Mouse (Mus musculus) midbrain, embryonic 12.5 days (tissue): ENCODE data around the gene Gm266. TPM values are rescaled to one million over a fixed set of nuclear protein-coding genes. Genes with fewer than 3 reads are reported as not detected.
A peak's percentile ranks its signal among the peaks of the same experiment; 100 is the strongest.

Experiments
- ATAC-seq: fragments of 200-750 bp; cut with Nextera tagmentation; 2 replicates; pipeline ENCODE4 v1.8.0; 2017; ENCODE audit warnings: low read depth, moderate TSS enrichment, moderate library complexity; ENCODE audit not compliant: low FRiP score
- H3K27ac ChIP-seq: fragments of 300-500 bp; sonication (generic); replicated peaks from 2 replicates; pipeline ENCODE4 v1.5.1; 2016; ENCODE audit warnings: mild to moderate bottlenecking
- H3K27me3 ChIP-seq: fragments of 300-500 bp; sonication (generic); 2 replicates; pipeline ENCODE4 v1.6.1; 2016; ENCODE audit warnings: mild to moderate bottlenecking
- H3K36me3 ChIP-seq: fragments of 300-500 bp; sonication (generic); 2 replicates; pipeline ENCODE4 v1.6.1; 2016
- H3K4me1 ChIP-seq: fragments of 300-500 bp; sonication (generic); 2 replicates; pipeline ENCODE4 v1.6.1; 2016
- H3K4me2 ChIP-seq: fragments of 300-500 bp; sonication (generic); replicated peaks from 2 replicates; pipeline ENCODE4 v1.6.1; 2016; ENCODE audit warnings: mild to moderate bottlenecking, moderate library complexity
- H3K4me3 ChIP-seq: fragments of 300-500 bp; sonication (generic); 2 replicates; pipeline ENCODE4 v1.5.1; 2016; ENCODE audit warnings: mild to moderate bottlenecking
- H3K9ac ChIP-seq: fragments of 300-500 bp; sonication (generic); replicated peaks from 2 replicates; pipeline ENCODE4 v1.6.1; 2016; ENCODE audit warnings: mild to moderate bottlenecking, moderate library complexity
- H3K9me3 ChIP-seq: fragments of 300-500 bp; sonication (generic); 2 replicates; pipeline ENCODE4 v1.6.1; 2016; ENCODE audit warnings: mild to moderate bottlenecking
- WGBS: fragments of 180-500 bp; shearing (Covaris S2); methylation state at CpG from one replicate; pipeline ENCODE4 v1.1.7; 2016; 5-methylcytosine and 5-hydroxymethylcytosine counted together
- polyA plus RNA-seq: library from polyadenylated mRNA; unstranded; fragments of >200 nt; fragmentation: Nextera tagmentation; extraction: Ambion mirVana; gene quantifications from 2 replicates; pipeline ENCODE4 v1.2.1, GENCODE M21; 2016

The Gm266 gene
- 2.3 and 3.5 TPM in 2 replicates for polyA plus RNA-seq

GRCm38 (mm10) chr12:111485652-111486306, at the start of gene Gm266:
TSS of gene Gm266 (minus strand) at chr12:111485823.
- H3K36me3 ChIP-seq = no peaks in the 10 kb centered on the region
- WGBS = under 1% methylated on average over 34 of the region's 58 CpGs
- H3K4me2 ChIP-seq = peak within 1 kb of the TSS; percentile 62
- peak within 1 kb of the TSS; percentile 43 for H3K4me3 ChIP-seq
- H3K27ac ChIP-seq = no peak within 1 kb of the TSS
- peak; percentile 81 for ATAC-seq
- no peaks in the 10 kb centered on the region for H3K9me3 ChIP-seq
- H3K27me3 ChIP-seq = peaks cover 68% of the 10 kb centered on the region
- peaks cover 27% of the 10 kb centered on the region for H3K4me1 ChIP-seq
- H3K9ac ChIP-seq = peak within 1 kb of the TSS; percentile 51

GRCm38 (mm10) chr12:111535281-111535680, 49.7 kb upstream of the Gm266 start:
- Histone ChIP-seq H3K4me1 (peaks cover 22% of the 10 kb centered on the region), H3K36me3 (peaks cover 11% of the 10 kb centered on the region), H3K9me3 (no peaks in the 10 kb centered on the region), H3K27me3 (no peaks in the 10 kb centered on the region), H3K4me3 (no peak overlapping the region), H3K27ac (no peak overlapping the region), H3K9ac (no peak overlapping the region), H3K4me2 (no peak overlapping the region)
- 71% methylated on average over 6 of the region's 6 CpGs for WGBS
- ATAC-seq = no peak

DNA sequence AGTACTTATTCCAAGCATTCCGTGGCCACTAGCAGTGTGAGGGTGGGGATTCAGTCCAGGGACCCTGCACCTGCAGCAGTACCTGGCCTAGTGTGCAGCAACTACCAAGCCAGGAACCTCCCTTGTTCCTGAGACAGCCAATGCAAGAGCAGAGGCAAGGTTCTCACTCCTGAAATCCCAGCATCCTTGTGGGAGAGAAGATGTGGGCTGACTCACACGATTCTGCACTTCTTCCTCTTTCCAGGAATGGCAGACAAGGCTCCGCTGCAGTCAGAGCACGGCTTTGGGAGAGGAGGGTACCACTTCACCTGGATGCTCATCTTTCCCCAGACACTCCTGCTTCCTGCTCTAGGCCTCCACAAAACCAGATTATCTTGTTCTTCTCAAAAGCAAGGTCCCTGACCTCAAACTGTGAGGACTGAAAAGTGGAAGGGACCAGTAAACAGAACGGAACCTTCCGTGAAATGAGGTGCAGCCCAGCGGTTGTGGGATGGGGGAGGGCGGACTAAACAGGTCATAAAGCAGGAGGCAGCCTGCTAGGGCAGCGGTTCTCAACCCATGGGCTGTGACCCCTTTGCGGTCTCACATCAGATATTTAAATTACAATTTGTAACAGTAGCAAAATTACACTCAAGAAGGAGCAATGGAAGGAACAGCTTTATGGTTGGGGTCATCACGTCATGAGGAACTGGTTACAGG, 47.6 kb upstream of the Gm266 start:
- H3K4me3 ChIP-seq = no peak overlapping the region
- no peak overlapping the region for H3K4me2 ChIP-seq
- no peak for ATAC-seq
- H3K9me3 ChIP-seq = no peaks in the 10 kb centered on the region
- H3K4me1 ChIP-seq = peaks cover 10% of the 10 kb centered on the region
- no peaks in the 10 kb centered on the region for H3K36me3 ChIP-seq
- no peak overlapping the region for H3K27ac ChIP-seq
- no peak overlapping the region for H3K9ac ChIP-seq
- WGBS = 71% methylated on average over 11 of the region's 11 CpGs
- no peaks in the 10 kb centered on the region for H3K27me3 ChIP-seq

GRCm38 (mm10) chr12:111529192-111529591, 43.6 kb upstream of the Gm266 start:
- Histone ChIP-seq H3K36me3 (no peaks in the 10 kb centered on the region), H3K4me2 (no peak overlapping the region), H3K9me3 (no peaks in the 10 kb centered on the region), H3K4me1 (no peaks in the 10 kb centered on the region), H3K4me3 (no peak overlapping the region), H3K9ac (no peak overlapping the region), H3K27ac (no peak overlapping the region), H3K27me3 (no peaks in the 10 kb centered on the region)
- 29% methylated on average over 8 of the region's 8 CpGs for WGBS
- ATAC-seq = no peak

DNA sequence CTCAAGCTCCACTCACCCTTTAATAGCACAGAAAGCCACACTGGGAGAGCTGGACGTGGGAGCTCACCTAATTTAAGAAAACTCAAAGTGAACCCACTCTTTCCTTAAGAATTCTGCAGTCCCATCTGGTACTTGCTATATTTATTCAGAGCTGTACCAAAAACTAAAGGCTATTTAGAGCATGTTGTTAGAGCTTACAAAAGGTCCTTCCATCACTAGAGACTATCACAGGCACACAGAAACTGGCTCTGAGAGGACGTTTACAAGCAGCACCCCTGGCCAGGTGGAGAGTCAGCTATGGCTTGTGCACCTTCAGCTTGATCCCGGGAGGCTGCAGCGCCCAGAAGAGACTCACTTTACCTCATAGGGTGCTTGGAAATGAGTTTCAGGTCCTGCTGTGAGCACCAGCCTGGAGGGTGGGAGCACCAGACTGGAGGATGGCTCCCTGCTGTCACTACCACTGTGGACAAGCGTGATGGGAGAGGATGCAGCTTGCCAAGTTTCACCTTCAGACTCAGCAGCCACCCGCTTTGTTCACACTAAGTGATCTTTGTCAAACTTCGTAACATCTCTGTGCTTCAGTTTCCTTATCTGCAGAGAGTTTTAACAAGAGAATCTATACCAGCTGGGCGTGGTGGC, 42.1 kb upstream of the Gm266 start:
- no peaks in the 10 kb centered on the region for H3K4me1 ChIP-seq
- H3K36me3 ChIP-seq = no peaks in the 10 kb centered on the region
- no peak overlapping the region for H3K27ac ChIP-seq
- no peak overlapping the region for H3K9ac ChIP-seq
- peaks cover 5% of the 10 kb centered on the region; the same call in 1 of the 2 replicates for H3K9me3 ChIP-seq
- no peaks in the 10 kb centered on the region for H3K27me3 ChIP-seq
- H3K4me2 ChIP-seq = no peak overlapping the region
- no peak for ATAC-seq
- WGBS = 65% methylated on average over 8 of the region's 8 CpGs
- H3K4me3 ChIP-seq = no peak overlapping the region

- peaks cover 16% of the 10 kb centered on the region for H3K9me3 ChIP-seq
- no peak overlapping the region for H3K4me3 ChIP-seq
- 85% methylated on average over 3 of the region's 3 CpGs for WGBS
- H3K9ac ChIP-seq = no peak overlapping the region
- H3K4me1 ChIP-seq = no peaks in the 10 kb centered on the region
- no peak for ATAC-seq
- H3K27me3 ChIP-seq = no peaks in the 10 kb centered on the region
- no peak overlapping the region for H3K4me2 ChIP-seq
- H3K27ac ChIP-seq = no peak overlapping the region
- no peaks in the 10 kb centered on the region for H3K36me3 ChIP-seq
Measured at GRCm38 (mm10) chr12:111524883-111525282, 39.3 kb upstream of the Gm266 start.

- H3K27me3 ChIP-seq = no peaks in the 10 kb centered on the region
- H3K27ac ChIP-seq = no peak overlapping the region
- H3K36me3 ChIP-seq = no peaks in the 10 kb centered on the region
- no peak for ATAC-seq
- H3K9me3 ChIP-seq = peaks cover 16% of the 10 kb centered on the region
- no peak overlapping the region for H3K4me3 ChIP-seq
- no peaks in the 10 kb centered on the region for H3K4me1 ChIP-seq
- no peak overlapping the region for H3K9ac ChIP-seq
- 78% methylated on average over 1 of the region's 1 CpGs for WGBS
- no peak overlapping the region for H3K4me2 ChIP-seq
Measured at GRCm38 (mm10) chr12:111524469-111524868, 38.8 kb upstream of the Gm266 start.

- Histone ChIP-seq H3K27ac (no peak overlapping the region), H3K27me3 (no peaks in the 10 kb centered on the region), H3K4me1 (no peaks in the 10 kb centered on the region), H3K4me3 (no peak overlapping the region), H3K4me2 (no peak overlapping the region), H3K36me3 (no peaks in the 10 kb centered on the region), H3K9me3 (peaks cover 16% of the 10 kb centered on the region), H3K9ac (no peak overlapping the region)
- ATAC-seq = no peak
- WGBS = 93% methylated on average over 2 of the region's 2 CpGs
Measured at GRCm38 (mm10) chr12:111520994-111521393, 35.4 kb upstream of the Gm266 start.

- Histone ChIP-seq H3K9ac (no peak overlapping the region), H3K27me3 (no peaks in the 10 kb centered on the region), H3K9me3 (peaks cover 16% of the 10 kb centered on the region), H3K4me3 (no peak overlapping the region), H3K36me3 (no peaks in the 10 kb centered on the region), H3K4me1 (no peaks in the 10 kb centered on the region), H3K4me2 (no peak overlapping the region), H3K27ac (no peak overlapping the region)
- ATAC-seq = no peak
- whole genome bisulfite sequencing = 80% methylated on average over 5 of the region's 5 CpGs
Measured at GRCm38 (mm10) chr12:111519821-111520220, 34.2 kb upstream of the Gm266 start.

GRCm38 (mm10) chr12:111518391-111518790, 32.8 kb upstream of the Gm266 start:
- no peaks in the 10 kb centered on the region for H3K36me3 ChIP-seq
- no peak overlapping the region for H3K27ac ChIP-seq
- H3K9me3 ChIP-seq = peaks cover 16% of the 10 kb centered on the region
- H3K4me1 ChIP-seq = no peaks in the 10 kb centered on the region
- no peak for ATAC-seq
- H3K27me3 ChIP-seq = no peaks in the 10 kb centered on the region
- H3K4me2 ChIP-seq = no peak overlapping the region
- WGBS = 85% methylated on average over 9 of the region's 9 CpGs
- H3K9ac ChIP-seq = no peak overlapping the region
- no peak overlapping the region for H3K4me3 ChIP-seq

DNA sequence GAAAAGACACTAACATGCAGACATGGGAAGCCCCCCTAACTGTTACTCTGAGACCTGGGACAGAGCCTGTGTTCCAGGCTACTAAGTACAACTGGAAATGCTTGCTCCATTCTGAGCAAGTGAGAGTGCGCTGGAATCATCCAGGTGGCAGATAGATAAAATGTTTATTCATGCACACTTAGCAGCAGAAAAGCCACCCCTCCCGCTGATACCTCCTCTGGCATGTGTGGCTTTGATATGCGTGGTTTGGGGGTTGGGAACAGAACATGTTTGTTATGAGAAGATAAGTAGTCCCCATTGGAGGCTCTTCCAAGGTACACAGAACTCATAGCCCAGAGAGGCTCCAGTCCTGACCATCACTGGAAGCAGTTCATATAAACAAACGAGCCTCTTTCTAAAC, 32.3 kb upstream of the Gm266 start:
- 79% methylated on average over 4 of the region's 4 CpGs for WGBS
- no peak for ATAC-seq
- Histone ChIP-seq H3K9ac (no peak overlapping the region), H3K9me3 (peaks cover 12% of the 10 kb centered on the region), H3K27ac (no peak overlapping the region), H3K4me1 (no peaks in the 10 kb centered on the region), H3K4me2 (no peak overlapping the region), H3K4me3 (no peak overlapping the region), H3K27me3 (no peaks in the 10 kb centered on the region), H3K36me3 (no peaks in the 10 kb centered on the region)

DNA sequence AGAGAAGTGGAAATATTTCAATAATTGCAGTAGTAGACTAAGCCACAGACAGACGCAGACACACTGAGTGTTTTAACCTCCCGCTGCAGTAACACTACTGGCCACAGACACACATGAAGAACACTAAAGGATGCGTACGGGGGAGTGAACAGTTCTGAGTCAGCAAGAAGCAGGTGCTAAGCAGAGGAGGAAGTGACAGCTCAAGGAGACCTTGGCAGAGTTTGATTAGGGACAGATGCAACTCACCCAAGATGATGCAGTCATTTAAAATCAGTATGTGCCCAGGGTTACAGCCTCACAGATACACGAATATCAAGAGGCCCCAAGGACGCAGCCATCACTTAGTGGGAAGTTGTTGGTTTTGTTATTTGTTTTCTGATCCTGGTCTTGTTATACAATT, 31.2 kb upstream of the Gm266 start:
- Histone ChIP-seq H3K9ac (no peak overlapping the region), H3K4me2 (no peak overlapping the region), H3K4me1 (no peaks in the 10 kb centered on the region), H3K36me3 (no peaks in the 10 kb centered on the region), H3K27me3 (no peaks in the 10 kb centered on the region), H3K4me3 (no peak overlapping the region), H3K27ac (no peak overlapping the region), H3K9me3 (peaks cover 3% of the 10 kb centered on the region)
- 93% methylated on average over 6 of the region's 6 CpGs for WGBS
- no peak for ATAC-seq
